Mouse (Mus musculus) MEL (cell line): Measurements from ENCODE around the gene Ap3b1. TPM values are rescaled to one million over a fixed set of nuclear protein-coding genes. Genes with fewer than 3 reads are reported as not detected.

ENCODE experiments used
- DNase-seq: peaks from one replicate; pipeline ENCODE4 v3.0.0; 2011; ENCODE audit warnings: low read depth, low spot score
- H3K27ac ChIP-seq: 2 replicates; pipeline ENCODE4 v1.5.1; 2012; ENCODE audit warnings: low read depth, mild to moderate bottlenecking, control low read depth, low read length, moderate library complexity; ENCODE audit not compliant: control insufficient read depth
- H3K27me3 ChIP-seq, 2 experiments: fragments of 150-350 bp in 1 of 2; sonication (generic) in 1 of 2; 2 replicates each; pipeline ENCODE4 v1.6.1; 2012; ENCODE audit warnings: low read length in 2 of 2, mild to moderate bottlenecking in 2 of 2, improper control_type of control experiment in 1 of 2, moderate library complexity in 1 of 2; ENCODE audit not compliant: insufficient read depth in 2 of 2, control insufficient read depth in 1 of 2
- H3K36me3 ChIP-seq, 2 experiments: 2 replicates each; pipeline ENCODE4 v1.6.1; 2012 to 2014; ENCODE audit warnings: low read length in 2 of 2, improper control_type of control experiment in 1 of 2, inconsistent platforms in 1 of 2, mild to moderate bottlenecking in 1 of 2; ENCODE audit not compliant: insufficient read depth in 2 of 2, control insufficient read depth in 1 of 2
- H3K4me1 ChIP-seq, 2 experiments: fragments of 150-350 bp in 1 of 2; sonication (generic) in 1 of 2; 2 replicates each; pipeline ENCODE4 v1.6.1; 2012; ENCODE audit warnings: low read length in 2 of 2, improper control_type of control experiment in 1 of 2, mild to moderate bottlenecking in 1 of 2; ENCODE audit not compliant: insufficient read depth in 2 of 2, control insufficient read depth in 1 of 2
- H3K4me3 ChIP-seq, 2 experiments: fragments of 150-350 bp in 1 of 2; sonication (generic) in 1 of 2; 2 replicates each; pipeline ENCODE4 v1.5.1; 2012; ENCODE audit warnings: low read depth in 2 of 2, low read length in 2 of 2, mild to moderate bottlenecking in 2 of 2, moderate library complexity in 2 of 2, control low read depth in 1 of 2, improper control_type of control experiment in 1 of 2; ENCODE audit not compliant: control insufficient read depth in 1 of 2, insufficient read depth in 1 of 2
- H3K79me2 ChIP-seq: 2 replicates; pipeline ENCODE4 v1.6.1; 2012; ENCODE audit warnings: mild to moderate bottlenecking, low read length, moderate library complexity; ENCODE audit not compliant: control insufficient read depth, poor library complexity, insufficient read depth
- H3K9ac ChIP-seq: 2 replicates; pipeline ENCODE4 v1.6.1; 2012; ENCODE audit warnings: low read depth, mild to moderate bottlenecking, control low read depth, low read length, moderate library complexity; ENCODE audit not compliant: control insufficient read depth, poor library complexity, severe bottlenecking
- H3K9me3 ChIP-seq: fragments of 150-350 bp; sonication (generic); replicated peaks from 2 replicates; pipeline ENCODE4 v1.6.1; 2012; ENCODE audit warnings: mild to moderate bottlenecking, low read length, improper control_type of control experiment, moderate library complexity; ENCODE audit not compliant: insufficient read depth
- BHLHE40 ChIP-seq: IDR thresholded peaks from 2 replicates; pipeline ENCODE4 v1.6.1; 2012; ENCODE audit warnings: low read depth, mild to moderate bottlenecking, inconsistent platforms, low read length, improper control_type of control experiment, borderline replicate concordance
- CHD1 ChIP-seq: IDR thresholded peaks from 2 replicates; pipeline ENCODE4 v1.6.1; 2012; ENCODE audit warnings: low read depth, mild to moderate bottlenecking, inconsistent platforms, low read length, improper control_type of control experiment
- CTCF ChIP-seq, 3 experiments: IDR thresholded peaks in 2 of 3; conservative IDR thresholded peaks in 1 of 3; 2 replicates each; pipeline ENCODE4 v1.5.1; 2011 to 2012; ENCODE audit warnings: low read length in 3 of 3, low read depth in 2 of 3, mild to moderate bottlenecking in 2 of 3, improper control_type of control experiment in 1 of 3, inconsistent platforms in 1 of 3, mixed read lengths in 1 of 3, moderate library complexity in 1 of 3; ENCODE audit not compliant: control insufficient read depth in 1 of 3, insufficient read depth in 1 of 3, poor library complexity in 1 of 3, severe bottlenecking in 1 of 3
- GATA1 ChIP-seq: IDR thresholded peaks from 2 replicates; pipeline ENCODE4 v1.6.1; 2011; ENCODE audit warnings: low read depth, low read length, improper control_type of control experiment
- HCFC1 ChIP-seq: IDR thresholded peaks from 2 replicates; pipeline ENCODE4 v1.6.1; 2012; ENCODE audit warnings: low read depth, mild to moderate bottlenecking, inconsistent platforms, low read length, improper control_type of control experiment, moderate library complexity
- KAT2A ChIP-seq: conservative IDR thresholded peaks from 2 replicates; pipeline ENCODE4 v1.6.1; 2012; ENCODE audit warnings: low read depth, low read length, improper control_type of control experiment, inconsistent platforms
- MAX ChIP-seq: IDR thresholded peaks from 2 replicates; pipeline ENCODE4 v1.6.1; 2011; ENCODE audit warnings: low read length, improper control_type of control experiment
- MEF2A ChIP-seq: IDR thresholded peaks from 2 replicates; pipeline ENCODE4 v1.6.1; 2014; ENCODE audit warnings: low read depth, mild to moderate bottlenecking, inconsistent platforms, low read length, improper control_type of control experiment; ENCODE audit not compliant: poor library complexity, insufficient replicate concordance, severe bottlenecking; ENCODE audit errors: extremely low read depth
- MYB ChIP-seq: IDR thresholded peaks from 2 replicates; pipeline ENCODE4 v1.6.1; 2011; ENCODE audit warnings: mild to moderate bottlenecking, low read depth, low read length, improper control_type of control experiment
- POLR2A ChIP-seq, 2 experiments: IDR thresholded peaks; 2 replicates each; pipeline ENCODE4 v1.6.1; 2011 to 2012; ENCODE audit warnings: low read length in 2 of 2, mild to moderate bottlenecking in 2 of 2, control low read depth in 1 of 2, improper control_type of control experiment in 1 of 2, low read depth in 1 of 2, moderate library complexity in 1 of 2; ENCODE audit not compliant: control insufficient read depth in 1 of 2, insufficient read depth in 1 of 2, poor library complexity in 1 of 2
- RAD21 ChIP-seq: IDR thresholded peaks from 2 replicates; pipeline ENCODE4 v1.6.1; 2011; ENCODE audit warnings: mild to moderate bottlenecking, low read depth, low read length, improper control_type of control experiment
- RCOR1 ChIP-seq: IDR thresholded peaks from 2 replicates; pipeline ENCODE4 v1.6.1; 2012; ENCODE audit warnings: low read depth, mild to moderate bottlenecking, inconsistent platforms, low read length, improper control_type of control experiment
- SIN3A ChIP-seq: IDR thresholded peaks from 2 replicates; pipeline ENCODE4 v1.6.1; 2012; ENCODE audit warnings: low read length, improper control_type of control experiment, inconsistent platforms
- SMC3 ChIP-seq: IDR thresholded peaks from 2 replicates; pipeline ENCODE4 v1.6.1; 2011; ENCODE audit warnings: low read depth, low read length, improper control_type of control experiment
- USF1 ChIP-seq: IDR thresholded peaks from 2 replicates; pipeline ENCODE4 v1.6.1; 2014; ENCODE audit warnings: low read depth, mild to moderate bottlenecking, inconsistent platforms, low read length, improper control_type of control experiment, moderate library complexity
- USF2 ChIP-seq, 2 experiments: IDR thresholded peaks; 2 replicates each; pipeline ENCODE4 v1.6.1; 2011 to 2012; ENCODE audit warnings: improper control_type of control experiment in 2 of 2, low read length in 2 of 2, borderline replicate concordance in 1 of 2, inconsistent platforms in 1 of 2, low read depth in 1 of 2, mild to moderate bottlenecking in 1 of 2; ENCODE audit not compliant: insufficient read depth in 1 of 2
- ZC3H11A ChIP-seq: IDR thresholded peaks from 2 replicates; pipeline ENCODE4 v1.6.1; 2012; ENCODE audit warnings: low read depth, mild to moderate bottlenecking, inconsistent platforms, low read length, improper control_type of control experiment
- polyA plus RNA-seq, 2 experiments: library from polyadenylated mRNA; stranded (reverse) in 1 of 2; unstranded in 1 of 2; fragments of >175 nt in 1 of 2; fragments of >200 nt in 1 of 2; gene quantifications; 2 replicates each; pipeline versions ENCODE4 v1.2.1 to v1.2.4; 2012; ENCODE audit warnings: low replicate concordance in 2 of 2, low read depth in 1 of 2; ENCODE audit not compliant: insufficient read length in 2 of 2, insufficient read depth in 1 of 2, missing spikeins in 1 of 2
- total RNA-seq: library from RNA; depleted of rRNA; stranded (reverse); fragments of 300-350 nt; gene quantifications from 2 replicates; pipeline ENCODE4 v1.2.3, GENCODE M21; 2012

Gene Ap3b1
- total and polyA plus RNA-seq, 3 experiments: 36.7 to 74.5 TPM; not detected in 1

- DNase-seq: no peak
- no peak overlapping the region for H3K27ac ChIP-seq
- TF ChIP-seq MAX (no peak), CTCF (IDR thresholded peaks at IDR 0.05 in 2 of 3, conservative IDR thresholded peaks at IDR 0.05 in 1 of 3; ENCODE audit: control insufficient read depth in 1 of 3, insufficient read depth in 1 of 3, low read depth in 2 of 3, low read length in 3 of 3, poor library complexity in 1 of 3, severe bottlenecking in 1 of 3) (no peak)
- no peaks in the 10 kb centered on the region for H3K9me3 ChIP-seq
- H3K27me3 ChIP-seq: no peaks in the 10 kb centered on the region
- no peaks in the 10 kb centered on the region for H3K4me1 ChIP-seq
- H3K4me3 ChIP-seq: no peak overlapping the region
- no peak overlapping the region for H3K9ac ChIP-seq
- H3K79me2 ChIP-seq: peaks cover 2% of the 10 kb centered on the region; the same call in 1 of the 2 replicates
- H3K36me3 ChIP-seq: peaks cover 0 to 16% of the 10 kb centered on the region in 2 experiments; a peak in 2 of 4 replicates
These were observed 80.6 kb downstream of the Ap3b1 start for GRCm38 (mm10) chr13:94439386-94439785.

DNA sequence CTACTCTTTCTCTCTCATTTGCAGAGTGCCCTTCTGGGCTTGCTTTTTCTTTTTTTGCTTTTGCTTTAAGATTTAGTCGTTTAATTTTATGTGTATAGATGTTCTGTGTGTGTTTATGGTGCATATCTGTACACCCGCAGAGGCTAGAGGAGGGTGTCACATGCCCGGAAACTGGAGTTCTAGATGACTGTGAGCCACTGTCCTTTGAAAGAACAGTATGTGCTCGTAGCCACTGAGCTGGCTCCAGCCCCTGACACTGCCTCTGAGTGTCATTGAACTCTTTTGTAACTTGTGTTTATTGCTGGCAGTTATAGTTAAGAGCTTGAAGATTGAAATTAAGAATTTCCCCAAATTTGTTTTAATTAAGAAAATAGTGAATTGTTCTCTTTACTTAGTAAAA lies 82.4 kb downstream of the Ap3b1 start:
- Histone ChIP-seq H3K4me3 (no peak overlapping the region), H3K27ac (no peak overlapping the region), H3K27me3 (no peaks in the 10 kb centered on the region), H3K36me3 (peaks cover 0 to 16% of the 10 kb centered on the region in 2 experiments; a peak in 2 of 4 replicates), H3K9me3 (no peaks in the 10 kb centered on the region), H3K9ac (no peak overlapping the region), H3K4me1 (no peaks in the 10 kb centered on the region), H3K79me2 (peaks cover 2% of the 10 kb centered on the region; the same call in 1 of the 2 replicates)
- TF ChIP-seq CHD1 (no peak), MEF2A (no peak), SIN3A (no peak), RCOR1 (no peak), GATA1 (no peak), USF2 (IDR thresholded peaks at IDR 0.05; ENCODE audit: borderline replicate concordance in 1 of 2, insufficient read depth in 1 of 2, low read depth in 1 of 2, low read length in 2 of 2) (no peak), ZC3H11A (no peak), KAT2A (no peak), BHLHE40 (no peak), CTCF (IDR thresholded peaks at IDR 0.05 in 2 of 3, conservative IDR thresholded peaks at IDR 0.05 in 1 of 3; ENCODE audit: control insufficient read depth in 1 of 3, insufficient read depth in 1 of 3, low read depth in 2 of 3, low read length in 3 of 3, poor library complexity in 1 of 3, severe bottlenecking in 1 of 3) (no peak), MYB (no peak), HCFC1 (no peak), RAD21 (no peak), USF1 (no peak), SMC3 (no peak), POLR2A (IDR thresholded peaks at IDR 0.05; ENCODE audit: control insufficient read depth in 1 of 2, insufficient read depth in 1 of 2, low read depth in 1 of 2, low read length in 2 of 2, poor library complexity in 1 of 2) (no peak)
- DNase-seq: no peak
